Mouse (Mus musculus) ovary, postnatal 36 days (tissue): ENCODE data around the gene 2010111I01Rik.

Source experiments
- DNase-seq: peaks from one replicate; pipeline ENCODE4 v3.0.0; 2022; ENCODE audit warnings: low spot score, mixed read lengths

The 2010111I01Rik gene

GRCm38 (mm10) chr13:63030023-63030422 is 65.3 kb downstream of the 2010111I01Rik start:
- no peak for DNase-seq

DNA sequence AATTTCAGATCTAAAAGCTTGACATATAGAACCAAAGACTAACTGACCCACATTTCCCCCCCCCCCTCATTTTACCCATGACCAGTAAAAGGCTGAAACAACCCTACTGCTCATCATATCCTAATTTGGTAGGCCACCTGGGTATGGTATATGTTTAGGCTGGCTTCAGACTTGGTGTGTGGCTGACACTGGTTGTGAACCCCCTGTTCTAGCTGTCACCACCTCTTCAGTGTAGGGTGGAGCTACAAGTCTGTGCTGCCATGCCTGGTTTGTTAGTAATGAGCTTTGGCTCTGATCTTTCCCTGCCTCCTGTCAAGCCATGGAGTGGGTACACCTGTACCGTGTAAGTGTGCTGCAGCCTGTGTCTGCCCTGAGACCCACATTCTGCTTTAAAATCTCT is 66.6 kb downstream of the 2010111I01Rik start:
- no peak for DNase-seq

GRCm38 (mm10) chr13:63032304-63032830 is 67.7 kb downstream of the 2010111I01Rik start:
- DNase-seq: peak; percentile 8

DNA sequence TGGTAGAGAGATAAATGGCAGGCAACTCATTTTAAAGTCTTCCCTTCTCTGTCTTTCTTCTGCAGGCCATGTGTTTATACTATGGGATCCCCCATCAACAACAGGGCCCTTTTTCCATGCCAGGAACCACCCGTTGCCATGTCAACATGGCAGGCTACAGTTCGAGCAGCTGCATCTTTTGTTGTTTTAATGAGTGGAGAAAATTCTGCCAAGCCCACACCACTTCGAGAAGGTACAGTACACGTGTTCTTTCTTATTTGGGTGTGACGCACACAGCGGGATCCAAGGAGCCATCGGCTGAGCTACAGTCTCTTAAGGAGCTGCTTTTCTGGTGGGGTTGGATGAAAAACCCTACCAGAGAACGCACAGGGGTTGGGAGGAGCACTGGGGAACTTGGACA is 68.3 kb downstream of the 2010111I01Rik start:
- no peak for DNase-seq

DNA sequence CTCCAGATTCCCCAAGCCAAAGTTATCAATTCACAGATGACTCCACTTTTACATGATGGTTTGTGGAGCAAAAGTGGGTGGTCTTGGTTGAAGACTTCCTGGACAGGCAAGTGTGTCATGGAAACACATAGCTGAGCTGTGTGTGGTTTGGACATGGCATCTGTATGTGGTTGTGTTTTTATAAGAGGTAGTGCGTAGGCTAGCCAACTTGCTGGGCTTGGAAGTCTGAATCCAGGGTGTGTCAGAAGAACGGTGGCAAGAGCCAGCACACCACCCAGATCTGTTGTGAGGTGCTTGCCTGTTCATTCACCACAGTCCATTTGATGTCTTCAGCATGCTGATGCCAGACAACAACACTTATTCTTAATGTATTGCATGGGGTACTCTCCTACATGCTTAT is 68.7 kb downstream of the 2010111I01Rik start:
- DNase-seq: no peak

DNA sequence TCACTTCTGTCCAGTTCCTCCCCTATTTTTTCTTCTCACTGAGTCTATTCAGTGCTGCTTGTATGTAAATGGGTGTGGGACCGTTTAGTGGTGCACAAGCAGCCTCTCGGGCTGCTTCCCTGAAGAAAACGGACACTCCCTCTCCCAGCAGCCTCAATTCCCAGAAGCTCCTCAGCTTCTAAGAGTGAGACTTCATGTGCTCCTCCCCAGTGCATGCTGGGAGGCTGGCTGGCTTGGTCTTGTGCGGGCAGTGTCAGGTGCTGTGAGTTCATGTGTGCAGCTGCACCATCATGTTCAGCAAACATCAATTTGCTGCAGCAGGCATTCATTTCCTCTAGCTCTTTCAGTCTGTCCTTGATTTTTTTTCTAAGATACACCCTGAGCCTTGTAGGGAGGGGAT is 70.0 kb downstream of the 2010111I01Rik start:
- DNase-seq: no peak

GRCm38 (mm10) chr13:63037906-63038305 is 73.2 kb downstream of the 2010111I01Rik start:
- DNase-seq: no peak

- no peak for DNase-seq
Observed at GRCm38 (mm10) chr13:63038415-63038814, 73.7 kb downstream of the 2010111I01Rik start.

GRCm38 (mm10) chr13:63038871-63039270 is 74.2 kb downstream of the 2010111I01Rik start:
- no peak for DNase-seq

DNA sequence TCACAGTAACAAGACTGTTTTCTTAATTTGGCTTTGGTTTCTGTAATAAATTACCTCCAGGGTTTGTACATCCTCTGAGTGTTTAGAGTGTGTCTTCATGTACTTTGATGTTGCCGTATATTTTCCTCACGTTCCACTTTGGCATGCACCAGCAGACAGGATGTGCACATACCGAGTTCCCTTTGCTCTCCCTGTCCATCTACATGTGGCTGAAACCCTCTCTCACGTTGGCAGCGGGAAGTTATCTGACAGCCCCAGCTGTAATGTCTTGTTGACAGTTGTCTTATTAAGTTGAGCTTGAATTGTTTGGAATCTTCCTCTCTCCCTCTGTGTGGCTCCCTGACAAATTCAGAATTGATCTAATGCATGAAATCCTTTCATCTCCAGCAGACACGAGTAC is 74.6 kb downstream of the 2010111I01Rik start:
- DNase-seq: no peak

- no peak for DNase-seq
Observed at GRCm38 (mm10) chr13:63039848-63040247, 75.2 kb downstream of the 2010111I01Rik start.

DNA sequence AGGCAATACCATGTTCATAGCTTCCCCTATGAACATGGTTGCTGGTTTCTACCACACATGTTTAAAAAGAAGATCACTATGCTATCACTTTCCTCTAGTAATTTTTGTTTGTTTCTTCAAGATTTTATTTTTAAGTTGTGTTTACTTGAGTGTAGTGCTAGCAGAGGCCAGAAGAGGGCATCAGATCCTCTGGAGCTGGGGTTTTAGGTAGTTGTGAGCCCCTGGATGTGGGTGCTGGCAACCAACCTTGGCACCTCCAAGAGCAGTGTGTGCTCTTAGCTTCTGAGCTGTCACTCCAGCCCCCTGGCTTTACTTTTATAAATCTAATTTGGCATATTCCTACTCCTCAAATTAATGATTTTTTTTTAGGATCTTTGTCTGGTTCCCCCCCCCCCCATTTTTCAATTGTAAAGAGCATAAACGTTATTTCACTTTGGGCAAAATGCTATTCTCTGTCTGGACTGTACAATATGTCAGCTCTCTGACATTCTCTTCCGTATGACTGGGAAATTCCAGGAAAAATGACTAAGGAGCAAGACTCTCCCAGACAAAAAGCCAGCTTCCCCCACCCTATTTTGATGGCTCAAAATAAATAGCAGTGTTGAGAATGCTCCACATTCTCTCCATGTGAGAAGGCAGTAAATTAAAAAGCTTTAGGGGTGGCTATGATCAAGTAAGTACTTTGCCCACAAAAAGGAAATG is 81.0 kb downstream of the 2010111I01Rik start:
- no peak for DNase-seq

GRCm38 (mm10) chr13:63046206-63047020 is 81.7 kb downstream of the 2010111I01Rik start:
- DNase-seq: peak; percentile 55

- no peak for DNase-seq
Observed at GRCm38 (mm10) chr13:63063706-63064105, 99.0 kb downstream of the 2010111I01Rik start.

DNA sequence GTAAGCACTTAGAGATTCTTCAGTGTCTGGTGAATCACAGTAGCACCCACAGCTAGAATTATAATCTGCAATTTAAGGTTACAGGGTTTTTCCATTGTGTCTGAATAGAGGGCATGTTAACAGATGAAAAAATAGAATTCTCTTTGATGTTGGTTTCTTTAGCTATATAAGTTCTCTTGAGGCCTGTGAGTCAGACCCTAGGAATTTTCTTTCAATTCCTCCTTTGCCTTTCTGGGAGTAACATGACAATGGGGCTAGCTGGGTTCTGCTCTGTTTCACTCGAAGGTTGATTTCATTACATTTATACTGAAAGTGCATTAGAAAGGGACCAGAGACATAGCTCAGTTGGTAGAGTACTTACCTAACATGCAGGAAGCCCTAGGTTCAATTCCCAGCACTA is 101.9 kb downstream of the 2010111I01Rik start:
- no peak for DNase-seq

DNA sequence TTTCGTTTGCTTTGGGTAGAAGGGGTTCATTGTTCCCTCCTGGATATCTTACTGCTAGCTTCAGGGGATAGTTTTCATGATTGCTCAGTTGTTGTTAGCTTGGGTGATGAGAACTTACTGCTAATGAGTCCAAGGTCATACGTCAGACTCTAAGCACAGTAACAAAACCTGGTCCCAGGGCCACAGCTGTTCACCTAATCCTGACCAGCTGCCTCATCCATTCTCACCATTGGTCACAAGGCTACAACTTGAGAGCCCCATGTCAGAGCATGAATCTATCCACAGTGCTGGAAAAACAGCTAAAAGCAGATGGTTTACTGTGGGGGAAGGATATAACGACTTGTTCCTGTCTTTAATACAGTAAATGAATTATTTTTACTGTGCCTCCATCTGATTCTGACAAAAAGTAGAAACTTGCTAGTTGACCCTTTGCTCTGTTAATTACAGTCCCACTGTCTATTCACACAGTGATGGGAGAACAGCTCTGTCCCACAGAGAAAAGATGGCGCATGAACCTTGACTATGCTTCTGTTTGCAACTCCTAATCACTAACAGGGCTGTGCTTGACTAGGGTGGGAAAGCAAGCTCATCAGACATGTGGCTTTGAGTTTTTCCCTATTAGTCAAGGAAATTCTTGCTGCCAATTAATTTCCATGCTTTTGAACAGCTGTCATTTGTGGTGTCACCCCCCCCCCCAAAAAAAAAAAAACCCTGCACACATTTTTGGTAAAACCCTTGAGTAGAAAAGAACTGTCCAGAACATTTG is 103.9 kb downstream of the 2010111I01Rik start:
- DNase-seq: no peak

- DNase-seq: no peak
Observed at GRCm38 (mm10) chr13:63071874-63072273, 107.2 kb downstream of the 2010111I01Rik start.

DNA sequence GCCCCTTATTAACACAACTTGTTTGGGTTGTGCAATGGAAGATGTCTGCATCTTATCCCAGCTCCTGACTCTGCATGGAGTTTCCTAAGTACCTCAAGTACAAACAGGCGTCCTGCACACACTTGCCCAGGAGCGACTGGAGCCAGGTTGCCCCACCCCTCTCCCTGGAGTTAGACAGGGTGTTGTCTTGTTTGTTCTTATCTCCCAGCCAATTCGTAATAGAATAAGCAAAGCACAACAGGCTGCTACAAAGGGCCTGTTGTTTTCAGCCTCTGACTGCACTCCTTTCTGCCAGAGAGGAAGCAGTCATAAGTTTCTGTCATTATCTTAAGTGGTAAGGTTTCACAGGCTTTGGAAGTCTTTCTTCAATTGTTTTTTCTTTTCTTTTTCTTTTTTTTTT is 107.7 kb downstream of the 2010111I01Rik start:
- no peak for DNase-seq

GRCm38 (mm10) chr13:63073911-63074675 is 109.4 kb downstream of the 2010111I01Rik start:
- DNase-seq: no peak

- no peak for DNase-seq
Observed at GRCm38 (mm10) chr13:63074676-63074991, 109.9 kb downstream of the 2010111I01Rik start.

DNA sequence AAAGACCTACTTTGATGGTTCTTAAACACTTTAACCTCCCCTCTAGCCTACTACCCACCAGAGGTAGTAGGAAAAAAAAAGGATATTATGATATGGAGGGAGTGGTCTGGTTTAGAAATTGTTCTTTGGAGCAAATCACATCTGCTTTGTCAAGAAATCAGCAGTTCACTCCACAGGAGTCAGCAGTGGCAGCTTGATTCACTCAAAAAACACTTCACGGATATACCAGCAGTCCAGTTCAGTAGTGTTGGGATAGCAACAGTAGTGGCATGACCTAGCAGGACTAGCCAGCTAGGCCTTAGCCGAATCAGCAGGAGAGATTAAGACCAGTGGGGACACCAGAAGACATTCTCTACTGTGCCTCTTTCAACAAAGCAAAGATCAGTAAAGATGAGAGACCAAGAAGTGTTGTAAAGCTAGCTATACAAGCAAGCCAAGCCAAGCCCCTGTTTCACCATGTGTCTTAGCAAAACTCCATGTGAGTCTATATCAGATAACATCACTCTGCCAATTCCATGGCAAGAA is 110.7 kb downstream of the 2010111I01Rik start:
- DNase-seq: no peak

DNA sequence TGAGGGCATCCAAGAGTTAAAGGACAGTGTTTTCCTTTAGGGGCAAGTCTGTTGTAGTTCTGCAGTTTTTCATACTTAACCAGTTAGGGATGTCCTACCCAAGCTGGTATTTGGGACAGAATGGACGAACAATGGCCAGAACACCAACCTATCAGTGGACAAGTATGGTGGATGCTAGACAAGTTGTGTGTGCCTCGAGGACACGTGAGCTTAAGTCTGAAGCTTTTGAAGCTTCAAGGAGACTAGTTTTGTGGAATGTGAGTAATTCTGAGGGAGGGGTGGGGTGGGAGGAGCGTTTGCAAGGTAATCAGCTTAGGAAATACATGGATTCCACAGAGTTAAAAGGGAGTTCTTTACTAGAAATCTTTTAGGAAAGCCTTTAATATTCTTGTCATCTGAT is 115.5 kb downstream of the 2010111I01Rik start:
- no peak for DNase-seq
